Mouse (Mus musculus): ENCODE results near the gene Grin2b. TPM values are rescaled to one million over a fixed set of nuclear protein-coding genes. Genes with fewer than 3 reads are reported as not detected.

The Grin2b gene
- polyA plus RNA-seq (2014; fragmentation: Nextera tagmentation; extraction: Ambion mirVana) = 0.04 and 0.32 TPM in 2 replicates

DNA sequence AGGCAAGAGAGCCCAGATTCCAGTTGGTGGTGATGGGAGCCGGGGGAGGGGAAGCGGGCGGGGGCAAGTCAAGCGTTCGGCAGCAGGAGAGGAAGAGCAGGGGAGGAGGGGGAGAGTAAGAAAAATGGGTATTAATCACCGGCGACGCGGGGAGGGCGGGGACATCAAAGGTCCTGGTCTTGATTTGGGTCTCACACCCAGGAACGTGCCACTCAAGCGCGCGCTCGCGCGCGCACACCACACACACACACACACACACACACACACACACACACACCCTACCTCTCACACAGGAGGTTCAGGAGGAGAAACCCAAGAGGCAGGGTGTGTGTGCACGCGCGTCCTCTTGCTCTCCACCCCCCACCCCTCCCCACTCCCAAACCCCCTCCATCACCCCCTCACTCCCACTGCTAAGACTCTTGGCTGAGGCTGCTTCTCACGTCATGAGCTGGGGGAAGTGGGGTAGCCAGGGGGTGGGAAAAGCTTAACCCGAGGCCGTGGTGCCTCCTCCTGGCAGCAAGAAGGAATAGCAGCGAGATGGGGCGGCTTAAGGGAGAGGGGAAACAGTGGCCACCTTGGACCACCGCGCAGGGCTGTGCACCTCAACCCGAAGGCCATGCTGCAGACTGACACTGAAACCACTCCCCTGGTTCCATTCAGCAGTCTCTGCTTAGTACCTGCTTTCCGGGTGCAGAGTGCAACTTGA is at the start of gene Grin2b:
Gene Grin2b, minus strand, starts transcription at position 321 of the 706 bp plus-strand sequence.
- 0 out of 2 replicates have a peak, but pooled peaks have one; percentile 15 for ATAC-seq (replicated peaks; ENCODE audit: low FRiP score)
- H3K4me3 ChIP-seq (ENCODE audit: low read depth, low read length) = peak within 1 kb of the TSS; percentile 35
- peaks cover 34% of the 10 kb centered on the region for H3K27me3 ChIP-seq (replicated peaks; ENCODE audit: control insufficient read depth, insufficient read depth, low read length)
- no peaks in the 10 kb centered on the region for H3K36me3 ChIP-seq (ENCODE audit: control insufficient read depth, insufficient read depth, low read length)
- no peak for DNase-seq (ENCODE audit: low spot score)
- no peaks in the 10 kb centered on the region for H3K9me3 ChIP-seq (ENCODE audit: control insufficient read depth, low read length)
- H3K27ac ChIP-seq (ENCODE audit: low read depth, low read length) = no peak within 1 kb of the TSS
- H3K4me1 ChIP-seq (replicated peaks; ENCODE audit: control insufficient read depth, insufficient read depth, low read length) = no peaks in the 10 kb centered on the region
- peak within 1 kb of the TSS; percentile 57 for H3K4me2 ChIP-seq
- WGBS = 3% methylated on average over 27 of the region's 30 CpGs
- no peak within 1 kb of the TSS for H3K9ac ChIP-seq (ENCODE audit: low read depth, low read length)

DNA sequence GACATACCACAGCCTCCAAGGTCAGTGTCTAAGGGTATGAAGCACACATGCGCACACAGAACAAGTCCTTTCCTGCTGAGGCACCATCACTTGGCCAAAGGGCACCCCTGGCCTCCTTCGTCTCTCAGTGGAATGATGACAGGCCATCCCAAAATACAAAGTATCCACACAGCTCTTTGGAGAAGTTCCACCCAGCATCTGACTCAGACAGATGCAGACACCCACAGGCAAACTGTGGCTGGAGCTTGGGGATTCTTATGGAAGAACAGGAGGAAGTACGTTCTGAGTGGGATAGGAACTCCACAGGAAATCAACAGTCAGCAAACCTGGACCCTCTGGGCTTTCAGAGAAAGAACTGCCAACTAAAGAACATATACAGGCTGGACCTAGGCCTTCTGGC is 48.6 kb upstream of the Grin2b start:
- DNase-seq (ENCODE audit: low spot score) = no peak
- WGBS = 81% methylated on average over 3 of the region's 3 CpGs
- H3K9me3 ChIP-seq (ENCODE audit: control insufficient read depth, low read length) = no peaks in the 10 kb centered on the region
- H3K27ac ChIP-seq (ENCODE audit: low read depth, low read length) = no peak overlapping the region
- no peaks in the 10 kb centered on the region for H3K27me3 ChIP-seq (replicated peaks; ENCODE audit: control insufficient read depth, insufficient read depth, low read length)
- no peaks in the 10 kb centered on the region for H3K4me1 ChIP-seq (replicated peaks; ENCODE audit: control insufficient read depth, insufficient read depth, low read length)
- ATAC-seq (replicated peaks; ENCODE audit: low FRiP score) = no peak
- no peaks in the 10 kb centered on the region for H3K36me3 ChIP-seq (ENCODE audit: control insufficient read depth, insufficient read depth, low read length)
- no peak overlapping the region for H3K4me3 ChIP-seq (ENCODE audit: low read depth, low read length)
- no peak overlapping the region for H3K9ac ChIP-seq (ENCODE audit: low read depth, low read length)
- no peak overlapping the region for H3K4me2 ChIP-seq

DNA sequence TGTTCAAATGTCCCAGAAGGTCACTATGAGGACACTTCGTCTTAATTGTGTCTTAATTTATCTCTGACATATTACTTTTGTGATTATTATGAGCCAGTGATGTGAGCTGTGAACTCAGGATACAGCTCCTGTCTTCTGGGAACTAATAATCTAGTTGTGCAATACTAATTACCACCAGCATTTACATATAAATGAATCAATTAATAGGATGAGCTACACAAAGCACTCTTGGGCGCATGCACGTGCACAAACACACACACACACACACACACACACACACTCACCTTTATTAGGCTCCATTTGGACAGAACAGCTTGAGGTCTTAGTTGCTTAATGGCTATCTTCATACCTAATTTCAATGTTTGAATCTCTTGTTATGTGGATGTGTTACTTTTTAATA is 37.1 kb upstream of the Grin2b start:
- Histone ChIP-seq H3K27me3 (replicated peaks; ENCODE audit: control insufficient read depth, insufficient read depth, low read length) (no peaks in the 10 kb centered on the region), H3K9ac (ENCODE audit: low read depth, low read length) (no peak overlapping the region), H3K4me1 (replicated peaks; ENCODE audit: control insufficient read depth, insufficient read depth, low read length) (no peaks in the 10 kb centered on the region), H3K4me2 (no peak overlapping the region), H3K36me3 (ENCODE audit: control insufficient read depth, insufficient read depth, low read length) (no peaks in the 10 kb centered on the region), H3K4me3 (ENCODE audit: low read depth, low read length) (no peak overlapping the region), H3K9me3 (ENCODE audit: control insufficient read depth, low read length) (no peaks in the 10 kb centered on the region), H3K27ac (ENCODE audit: low read depth, low read length) (no peak overlapping the region)
- no peak for DNase-seq (ENCODE audit: low spot score)
- ATAC-seq (replicated peaks; ENCODE audit: low FRiP score) = no peak
- WGBS = 85% methylated on average over 3 of the region's 3 CpGs

DNA sequence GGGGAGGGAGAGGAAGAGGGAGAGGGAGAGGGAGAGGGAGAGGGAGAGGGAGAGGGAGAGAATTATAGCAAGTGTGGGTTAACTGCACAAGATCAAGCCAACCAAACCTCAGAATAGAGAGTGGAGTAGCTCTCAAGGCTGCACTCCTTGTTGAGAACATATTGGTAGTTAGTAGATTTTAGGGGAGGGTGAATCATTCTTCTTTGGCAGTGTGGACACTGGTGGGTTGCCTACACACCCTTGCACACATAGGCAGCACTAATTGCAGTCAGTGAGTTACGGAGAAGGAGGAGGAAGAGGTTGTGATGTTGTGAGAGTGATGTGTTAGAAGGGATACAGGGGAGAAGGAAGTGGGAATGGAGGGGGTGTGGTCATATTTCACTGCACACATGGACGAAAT is 26.5 kb upstream of the Grin2b start:
- H3K9me3 ChIP-seq (ENCODE audit: control insufficient read depth, low read length) = no peaks in the 10 kb centered on the region
- H3K4me3 ChIP-seq (ENCODE audit: low read depth, low read length) = no peak overlapping the region
- WGBS = 85% methylated on average over 2 of the region's 2 CpGs
- H3K27ac ChIP-seq (ENCODE audit: low read depth, low read length) = no peak overlapping the region
- no peak overlapping the region for H3K4me2 ChIP-seq
- H3K4me1 ChIP-seq (replicated peaks; ENCODE audit: control insufficient read depth, insufficient read depth, low read length) = no peaks in the 10 kb centered on the region
- H3K27me3 ChIP-seq (replicated peaks; ENCODE audit: control insufficient read depth, insufficient read depth, low read length) = no peaks in the 10 kb centered on the region
- DNase-seq (ENCODE audit: low spot score) (no peak), ATAC-seq (replicated peaks; ENCODE audit: low FRiP score) (no peak)
- H3K9ac ChIP-seq (ENCODE audit: low read depth, low read length) = no peak overlapping the region
- no peaks in the 10 kb centered on the region for H3K36me3 ChIP-seq (ENCODE audit: control insufficient read depth, insufficient read depth, low read length)

DNA sequence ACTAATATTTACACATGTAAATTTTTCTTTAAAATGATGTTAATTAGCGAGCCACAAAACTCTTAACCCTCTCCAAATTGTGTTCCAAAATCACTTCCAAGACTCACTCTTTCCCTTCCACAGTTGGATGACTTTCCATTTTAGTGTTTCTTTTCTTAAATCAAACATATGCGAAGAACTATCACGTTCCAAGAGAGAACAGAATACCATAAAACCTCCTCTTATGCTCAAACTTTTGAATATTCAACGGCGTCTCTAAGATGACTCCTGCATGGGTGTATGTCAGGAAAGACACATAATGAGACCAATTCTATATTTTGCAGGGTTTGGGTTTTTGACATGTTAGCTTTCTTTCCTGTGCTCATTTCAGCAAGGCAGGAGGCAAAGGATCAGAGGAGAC is 21.3 kb upstream of the Grin2b start:
- Histone ChIP-seq H3K9me3 (ENCODE audit: control insufficient read depth, low read length) (no peaks in the 10 kb centered on the region), H3K9ac (ENCODE audit: low read depth, low read length) (no peak overlapping the region), H3K4me3 (ENCODE audit: low read depth, low read length) (no peak overlapping the region), H3K36me3 (ENCODE audit: control insufficient read depth, insufficient read depth, low read length) (no peaks in the 10 kb centered on the region), H3K4me2 (no peak overlapping the region), H3K4me1 (replicated peaks; ENCODE audit: control insufficient read depth, insufficient read depth, low read length) (no peaks in the 10 kb centered on the region), H3K27me3 (replicated peaks; ENCODE audit: control insufficient read depth, insufficient read depth, low read length) (no peaks in the 10 kb centered on the region), H3K27ac (ENCODE audit: low read depth, low read length) (no peak overlapping the region)
- 79% methylated on average over 5 of the region's 5 CpGs for WGBS
- ATAC-seq (replicated peaks; ENCODE audit: low FRiP score) (no peak), DNase-seq (ENCODE audit: low spot score) (no peak)

DNA sequence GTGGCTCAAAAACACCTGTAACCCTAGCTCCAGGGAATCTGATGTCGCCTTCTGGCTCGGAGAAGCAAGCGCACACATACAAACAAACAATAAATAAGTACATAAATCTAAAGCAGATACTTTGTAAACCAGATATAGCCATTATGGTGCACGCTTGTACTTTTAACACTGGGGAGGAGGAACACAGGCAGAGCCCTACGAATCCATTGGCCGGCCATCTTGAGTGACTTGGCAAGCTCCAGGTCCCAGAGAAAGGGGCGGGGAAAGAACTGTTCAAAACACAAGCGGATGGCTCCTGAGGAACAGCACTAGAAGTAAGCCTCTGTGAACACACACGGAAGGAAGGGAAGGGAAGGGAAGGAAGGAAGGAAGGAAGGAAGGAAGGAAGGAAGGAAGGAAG is 4.8 kb upstream of the Grin2b start:
- peaks cover 7% of the 10 kb centered on the region for H3K27me3 ChIP-seq (replicated peaks; ENCODE audit: control insufficient read depth, insufficient read depth, low read length)

DNA sequence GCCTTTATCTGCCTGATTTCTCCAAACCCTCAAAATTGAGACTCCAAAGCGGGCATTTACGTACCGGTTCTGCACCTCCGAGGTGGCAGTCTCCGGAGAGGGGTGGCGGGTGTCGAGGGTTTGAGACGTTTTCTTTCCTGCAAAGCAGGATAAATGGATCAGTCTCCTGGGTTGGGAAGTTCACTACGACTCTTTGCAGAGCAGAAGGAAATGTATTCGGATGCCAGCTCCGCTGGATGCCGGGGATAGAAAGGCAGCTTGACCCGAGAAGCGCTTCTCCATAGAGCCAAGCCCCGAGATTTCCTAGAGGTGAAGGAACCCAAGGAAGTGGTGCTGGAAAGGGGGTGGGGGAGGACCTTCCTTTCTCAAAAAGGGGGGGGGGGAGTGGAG is 515 bp downstream of the Grin2b start:
- no peaks in the 10 kb centered on the region for H3K36me3 ChIP-seq (ENCODE audit: control insufficient read depth, insufficient read depth, low read length)
- WGBS = 5% methylated on average over 15 of the region's 15 CpGs
- ATAC-seq (replicated peaks; ENCODE audit: low FRiP score) (0 out of 2 replicates have a peak, but pooled peaks have one; percentile 7), DNase-seq (ENCODE audit: low spot score) (peak; percentile 33)
- peak overlapping the region; percentile 57 for H3K4me2 ChIP-seq
- no peaks in the 10 kb centered on the region for H3K4me1 ChIP-seq (replicated peaks; ENCODE audit: control insufficient read depth, insufficient read depth, low read length)
- no peak overlapping the region for H3K27ac ChIP-seq (ENCODE audit: low read depth, low read length)
- no peak overlapping the region for H3K9ac ChIP-seq (ENCODE audit: low read depth, low read length)
- H3K4me3 ChIP-seq (ENCODE audit: low read depth, low read length) = peak overlapping the region; percentile 10; the same call in 1 of the 2 replicates
- H3K9me3 ChIP-seq (ENCODE audit: control insufficient read depth, low read length) = no peaks in the 10 kb centered on the region
- H3K27me3 ChIP-seq (replicated peaks; ENCODE audit: control insufficient read depth, insufficient read depth, low read length) = peaks cover 34% of the 10 kb centered on the region

More for the DNA sequence above, 4.8 kb upstream of the Grin2b start:
- no peak overlapping the region for H3K27ac ChIP-seq (ENCODE audit: low read depth, low read length)
- ATAC-seq (replicated peaks; ENCODE audit: low FRiP score) = no peak
- no peak for DNase-seq (ENCODE audit: low spot score)
- H3K9ac ChIP-seq (ENCODE audit: low read depth, low read length) = no peak overlapping the region
- H3K4me3 ChIP-seq (ENCODE audit: low read depth, low read length) = no peak overlapping the region
- no peaks in the 10 kb centered on the region for H3K9me3 ChIP-seq (ENCODE audit: control insufficient read depth, low read length)
- no peaks in the 10 kb centered on the region for H3K36me3 ChIP-seq (ENCODE audit: control insufficient read depth, insufficient read depth, low read length)
- no peaks in the 10 kb centered on the region for H3K4me1 ChIP-seq (replicated peaks; ENCODE audit: control insufficient read depth, insufficient read depth, low read length)
- 78% methylated on average over 9 of the region's 9 CpGs for WGBS
- no peak overlapping the region for H3K4me2 ChIP-seq

DNA sequence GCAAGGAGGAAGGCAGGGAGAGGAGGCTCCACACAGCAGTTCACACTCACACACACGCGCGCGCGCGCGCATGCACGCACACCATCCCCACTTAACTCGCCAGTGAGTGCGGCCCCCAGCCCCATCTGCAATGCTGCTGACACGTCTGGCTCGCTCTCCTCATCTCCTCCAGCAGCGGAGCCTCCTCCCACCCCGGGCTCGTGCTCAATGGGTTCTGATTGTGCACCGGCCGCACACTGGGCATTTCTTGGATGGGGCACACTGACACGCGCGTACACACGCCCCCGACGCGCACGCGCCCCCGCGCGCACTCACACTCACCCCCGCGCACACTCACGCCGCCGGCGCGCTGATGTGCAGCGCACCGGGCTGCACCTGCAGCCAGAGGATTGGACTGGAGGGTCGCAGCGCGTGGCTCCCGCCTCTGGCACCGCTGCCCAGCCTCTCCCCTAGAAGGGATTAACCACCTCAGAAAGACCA is 1.1 kb downstream of the Grin2b start:
- H3K27me3 ChIP-seq (replicated peaks; ENCODE audit: control insufficient read depth, insufficient read depth, low read length) = peaks cover 34% of the 10 kb centered on the region
- no peak overlapping the region for H3K27ac ChIP-seq (ENCODE audit: low read depth, low read length)
- no peaks in the 10 kb centered on the region for H3K9me3 ChIP-seq (ENCODE audit: control insufficient read depth, low read length)
- H3K36me3 ChIP-seq (ENCODE audit: control insufficient read depth, insufficient read depth, low read length) = no peaks in the 10 kb centered on the region
- H3K4me2 ChIP-seq = peak overlapping the region; percentile 57
- whole genome bisulfite sequencing = 2% methylated on average over 43 of the region's 43 CpGs
- H3K9ac ChIP-seq (ENCODE audit: low read depth, low read length) = no peak overlapping the region
- DNase-seq (ENCODE audit: low spot score) (no peak), ATAC-seq (replicated peaks; ENCODE audit: low FRiP score) (no peak)
- H3K4me3 ChIP-seq (ENCODE audit: low read depth, low read length) = peak overlapping the region; percentile 35
- H3K4me1 ChIP-seq (replicated peaks; ENCODE audit: control insufficient read depth, insufficient read depth, low read length) = no peaks in the 10 kb centered on the region

DNA sequence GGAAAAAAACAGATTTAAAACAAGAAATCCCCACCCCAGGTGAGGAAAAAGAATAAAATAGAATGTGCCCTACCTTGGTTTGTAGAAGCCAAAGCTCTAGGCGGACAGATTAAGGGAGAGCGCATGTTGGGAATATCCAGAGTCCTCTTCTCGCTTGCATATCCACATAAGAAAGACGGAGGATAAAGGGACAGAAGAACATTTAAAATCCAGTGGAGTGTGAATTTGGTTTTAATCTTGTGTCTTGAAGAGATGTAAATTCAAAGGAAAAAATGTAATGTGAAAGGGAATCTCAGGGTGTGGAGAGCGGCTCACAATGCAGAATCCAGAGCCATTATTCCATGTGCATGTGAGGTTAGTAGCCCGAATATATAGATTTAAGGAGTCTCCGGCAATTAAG is 2.0 kb downstream of the Grin2b start:
- Histone ChIP-seq H3K9me3 (ENCODE audit: control insufficient read depth, low read length) (no peaks in the 10 kb centered on the region), H3K9ac (ENCODE audit: low read depth, low read length) (no peak overlapping the region), H3K4me3 (ENCODE audit: low read depth, low read length) (no peak overlapping the region), H3K36me3 (ENCODE audit: control insufficient read depth, insufficient read depth, low read length) (no peaks in the 10 kb centered on the region), H3K4me2 (no peak overlapping the region), H3K27ac (ENCODE audit: low read depth, low read length) (no peak overlapping the region), H3K27me3 (replicated peaks; ENCODE audit: control insufficient read depth, insufficient read depth, low read length) (peaks cover 34% of the 10 kb centered on the region), H3K4me1 (replicated peaks; ENCODE audit: control insufficient read depth, insufficient read depth, low read length) (no peaks in the 10 kb centered on the region)
- 26% methylated on average over 7 of the region's 7 CpGs for WGBS
- ATAC-seq (replicated peaks; ENCODE audit: low FRiP score) (no peak), DNase-seq (ENCODE audit: low spot score) (no peak)
